Mouse (Mus musculus): Measurements from ENCODE around the gene Gm35549.
A peak's percentile ranks its signal among the peaks of the same experiment; 100 is the strongest.
"Not testable (repeated sequence)": the region's sequence is repeated elsewhere in the genome, so short reads cannot be mapped to it uniquely, and the experiment has no call there.

Gene Gm35549

GRCm38 (mm10) chr9:122843760-122844159 lies at the start of gene Gm35549:
TSS of gene Gm35549 (minus strand) at chr9:122844035.
- DNase-seq (ENCODE audit: low spot score), result no peak

GRCm38 (mm10) chr9:122886372-122887179 lies 42.7 kb upstream of the Gm35549 start:
- peak; percentile 67 for DNase-seq (ENCODE audit: low spot score)

GRCm38 (mm10) chr9:122885385-122885784 lies 41.5 kb upstream of the Gm35549 start, which contains the start of gene Zkscan7:
TSS of gene Zkscan7 (plus strand) at chr9:122885685.
- DNase-seq (ENCODE audit: low spot score), result no peak

- no peak for DNase-seq (ENCODE audit: low spot score)
These were observed 31.3 kb upstream of the Gm35549 start for GRCm38 (mm10) chr9:122875145-122875544.

GRCm38 (mm10) chr9:122874653-122875052 lies 30.8 kb upstream of the Gm35549 start:
- DNase-seq (ENCODE audit: low spot score), result no peak

GRCm38 (mm10) chr9:122872595-122872994 lies 28.8 kb upstream of the Gm35549 start:
- no peak for DNase-seq (ENCODE audit: low spot score)

GRCm38 (mm10) chr9:122866192-122866591 lies 22.4 kb upstream of the Gm35549 start:
- no peak for DNase-seq (ENCODE audit: low spot score)

- peak; percentile 89 for DNase-seq (ENCODE audit: low spot score)
These were observed 21.9 kb upstream of the Gm35549 start, which contains the start of gene Zfp445 for GRCm38 (mm10) chr9:122865697-122866166. TSS of gene Zfp445 (minus strand) at chr9:122866006.

- DNase-seq (ENCODE audit: low spot score), result no peak
These were observed 21.0 kb upstream of the Gm35549 start for GRCm38 (mm10) chr9:122864848-122865247.

- DNase-seq (ENCODE audit: low spot score), result no peak
These were observed 19.9 kb upstream of the Gm35549 start for GRCm38 (mm10) chr9:122863731-122864130.

GRCm38 (mm10) chr9:122860752-122861151 lies 16.9 kb upstream of the Gm35549 start:
- DNase-seq (ENCODE audit: low spot score), result no peak

- no peak for DNase-seq (ENCODE audit: low spot score)
These were observed 12.9 kb upstream of the Gm35549 start for GRCm38 (mm10) chr9:122856716-122857115.

GRCm38 (mm10) chr9:122855617-122856016 lies 11.8 kb upstream of the Gm35549 start:
- DNase-seq (ENCODE audit: low spot score), result no peak

GRCm38 (mm10) chr9:122855141-122855540 lies 11.3 kb upstream of the Gm35549 start:
- not testable (repeated sequence) for DNase-seq (ENCODE audit: low spot score)

GRCm38 (mm10) chr9:122854526-122854925 lies 10.7 kb upstream of the Gm35549 start:
- no peak for DNase-seq (ENCODE audit: low spot score)

GRCm38 (mm10) chr9:122847811-122848311 lies 4.0 kb upstream of the Gm35549 start:
- not testable (repeated sequence) for DNase-seq (ENCODE audit: low spot score)

- DNase-seq (ENCODE audit: low spot score), result no peak
These were observed 2.3 kb upstream of the Gm35549 start for GRCm38 (mm10) chr9:122846156-122846555.

- DNase-seq (ENCODE audit: low spot score), result no peak
These were observed 1.8 kb upstream of the Gm35549 start for GRCm38 (mm10) chr9:122845621-122846020.

GRCm38 (mm10) chr9:122837680-122838079 lies 6.2 kb downstream of the Gm35549 start:
- DNase-seq (ENCODE audit: low spot score), result peak; percentile 62

- no peak for DNase-seq (ENCODE audit: low spot score)
These were observed 6.6 kb downstream of the Gm35549 start for GRCm38 (mm10) chr9:122837216-122837615.

- DNase-seq (ENCODE audit: low spot score), result no peak
These were observed 7.0 kb downstream of the Gm35549 start for GRCm38 (mm10) chr9:122836790-122837189.

- no peak for DNase-seq (ENCODE audit: low spot score)
These were observed 7.7 kb downstream of the Gm35549 start for GRCm38 (mm10) chr9:122836126-122836525.

GRCm38 (mm10) chr9:122829826-122830380 lies 13.9 kb downstream of the Gm35549 start:
- no peak for DNase-seq (ENCODE audit: low spot score)

Data from yolk sac, embryonic 10.5 days (tissue).